ENCODE assay signal across 10 mouse cellular contexts in the genomic region with DNA sequence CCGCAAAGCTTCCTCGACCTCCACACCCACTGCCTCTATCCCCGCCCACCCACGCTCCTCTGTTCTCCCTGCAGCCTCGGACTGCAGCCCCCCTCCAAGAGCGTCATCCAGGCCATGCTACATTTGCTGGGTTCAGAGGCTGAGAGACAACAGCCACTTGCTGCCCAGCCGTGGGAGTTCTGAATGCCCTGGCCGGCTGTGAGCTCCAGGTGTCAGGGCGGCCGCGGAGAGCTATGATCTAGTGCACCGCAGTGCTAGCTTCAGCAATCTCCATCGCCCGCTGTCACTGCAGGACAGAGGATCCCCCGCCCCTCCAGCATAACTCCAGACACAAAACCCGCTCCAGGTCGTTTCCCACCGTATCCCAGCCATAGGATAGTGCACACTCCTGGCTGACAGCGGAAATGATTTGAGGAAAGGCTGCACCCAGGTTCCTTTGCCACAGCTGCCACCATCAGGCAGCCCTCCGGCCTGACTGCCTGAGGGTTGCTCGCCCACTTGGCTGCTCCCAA. TPM values are rescaled to one million over a fixed set of nuclear protein-coding genes. Genes with fewer than 3 reads are reported as not detected.
DNase-seq lines count a peak whose midpoint lies in the region; ATAC-seq and TF ChIP-seq lines count a peak whose summit lies in the region.
"Had no signal": no experiment of that assay in that cellular context is flagged by ENCODE, and none has a peak within 500 bp of the region (broad histone marks: within the 10 kb centered on the region; RNA-seq: fewer than 3 reads in every experiment).

No protein-coding gene starts in this region.

- H3K36me3 ChIP-seq in forebrain, embryonic 13.5 days (ENCODE audit: poor library complexity, severe bottlenecking): no peaks in the 10 kb centered on the region

- peak overlapping the region; percentile 55 for H3K4me3 ChIP-seq in forebrain, embryonic 13.5 days
- peak overlapping the region; percentile 62 for H3K4me3 ChIP-seq in layer of hippocampus, adult 2 months
- H3K4me3 ChIP-seq: erythroblast, embryonic 14.5 days had no signal

- peak overlapping the region; percentile 89 for H3K4me2 ChIP-seq in forebrain, embryonic 13.5 days

- no peaks in the 10 kb centered on the region for H3K27me3 ChIP-seq in forebrain, embryonic 13.5 days

- no peaks in the 10 kb centered on the region for H3K9me3 ChIP-seq in forebrain, embryonic 13.5 days (replicated peaks)

- ATAC-seq in forebrain, embryonic 13.5 days: peak; percentile 38
- no peak for ATAC-seq in CD4-positive, CD25-positive, alpha-beta regulatory T cell, adult 4 months

- peaks cover 18% of the 10 kb centered on the region for H3K4me1 ChIP-seq in forebrain, embryonic 13.5 days

- H3K9ac ChIP-seq in forebrain, embryonic 13.5 days: peak overlapping the region; percentile 71

- H3K27ac ChIP-seq in forebrain, embryonic 13.5 days: no peak overlapping the region
- H3K27ac ChIP-seq in layer of hippocampus, adult 2 months: peak overlapping the region; percentile 96

- peak; percentile 19; the same call in 1 of the 2 replicates for TF ChIP-seq CTCF in layer of hippocampus, adult 2 months (conservative IDR thresholded peaks at IDR 0.05)

- peak; percentile 33 to 53 for DNase-seq in frontal cortex, adult 2 months (ENCODE audit: extremely low spot score in 1 of 2, low spot score in 1 of 2)
- no peak for DNase-seq in frontal cortex, postnatal 25 days (ENCODE audit: low spot score in 2 of 2)
- DNase-seq in ZHBTc4 (ENCODE audit: low read depth, low spot score): peak; percentile 38
- DNase-seq in layer of hippocampus, adult 2 months (ENCODE audit: low spot score in 2 of 2): peak in 1 of 2 experiments; percentile 44
- peak; percentile 51 for DNase-seq in mesoderm, embryonic 11.5 days (ENCODE audit: low read depth, low spot score)
- no peak for DNase-seq in spleen, postnatal 14 days (ENCODE audit: low spot score in 2 of 2)

- 2% methylated on average over 21 of the region's 21 CpGs for WGBS in forebrain, embryonic 13.5 days

RNA-seq across cellular contexts. Expression of gene Fgf14, which starts 1.7 kb away (rescaled TPM):
- polyA plus RNA-seq in frontal cortex, adult 2 months (2012; rRNA removed): 19.6 and 20.8 TPM in 2 replicates
- polyA plus RNA-seq in forebrain, embryonic 13.5 days (2015; fragmentation: Nextera tagmentation; extraction: Ambion mirVana): 13.8 and 18.3 TPM in 2 replicates
- 10 to 100 TPM; 35.8 to 39.1 TPM for total RNA-seq in layer of hippocampus, adult 2 months (2021)
- polyA plus RNA-seq in CD4-positive, CD25-positive, alpha-beta regulatory T cell, adult 4 months (2017; shearing (Covaris generic)): not detected
- total RNA-seq: neutrophil, adult 5-6 weeks had no signal
- polyA plus RNA-seq: erythroblast, embryonic 14.5 days had no signal

Comparison
In these comparisons a context has a peak if more than half of its experiments do, and no peak if none do; other contexts are left out.
1. DNase-seq: peak in frontal cortex, adult 2 months (2 of 2), ZHBTc4 (single experiment) and mesoderm, embryonic 11.5 days (single experiment); none in frontal cortex, postnatal 25 days (0 of 2) and spleen, postnatal 14 days (0 of 2).
2. RNA of gene Fgf14, which starts 1.7 kb away (polyA plus RNA-seq): 19.6 to 20.8 TPM in frontal cortex, adult 2 months and 13.8 to 18.3 TPM in forebrain, embryonic 13.5 days; not detected in CD4-positive, CD25-positive, alpha-beta regulatory T cell, adult 4 months; every median in the first group is over 10 times any median in the second.